25 mouse cellular contexts compared by ENCODE assay signal in genomic region chr9:71951926-71952325, GRCm38 (mm10).
"Had no signal": no experiment of that assay in that cellular context is flagged by ENCODE, and none has a peak within 500 bp of the region (broad histone marks: within the 10 kb centered on the region; RNA-seq: fewer than 3 reads in every experiment).

No protein-coding gene starts in this region.

- H3K4me2 ChIP-seq: heart, embryonic 12.5 days; hindbrain, embryonic 12.5 days; hindbrain, embryonic 14.5 days; intestine, embryonic 15.5 days; limb, embryonic 13.5 days; limb, embryonic 15.5 days; liver, embryonic 12.5 days had no signal

- H3K27ac ChIP-seq: heart, embryonic 10.5 days; hindbrain, embryonic 10.5 days; hindbrain, embryonic 12.5 days; hindbrain, embryonic 14.5 days; intestine, embryonic 15.5 days; left cerebral cortex, adult 2 months; limb, embryonic 13.5 days; limb, embryonic 15.5 days had no signal

- H3K9ac ChIP-seq: heart, embryonic 12.5 days; hindbrain, embryonic 12.5 days; hindbrain, embryonic 14.5 days; intestine, embryonic 15.5 days; limb, embryonic 13.5 days; limb, embryonic 15.5 days; liver, embryonic 12.5 days had no signal

- H3K4me1 ChIP-seq: limb, embryonic 15.5 days had no signal

- H3K27me3 ChIP-seq: heart, embryonic 12.5 days; hindbrain, embryonic 12.5 days; intestine, embryonic 15.5 days; limb, embryonic 13.5 days; limb, embryonic 15.5 days; liver, embryonic 12.5 days had no signal

- H3K9me3 ChIP-seq: heart, embryonic 10.5 days; heart, embryonic 12.5 days; hindbrain, embryonic 10.5 days; hindbrain, embryonic 12.5 days; intestine, embryonic 15.5 days; limb, embryonic 13.5 days; limb, embryonic 15.5 days; liver, embryonic 12.5 days had no signal

- DNase-seq: gastrocnemius, adult 2 months; gastrocnemius, postnatal 10 days; gastrocnemius, postnatal 25 days; heart, postnatal 10 days; heart, postnatal 4 days; kidney, adult 18-20 months; kidney, adult 8-10 months; kidney, postnatal 10 days; kidney, postnatal 25 days; kidney, postnatal 4 days; left cerebral cortex, postnatal 4 days had no signal

- H3K36me3 ChIP-seq: hindbrain, embryonic 12.5 days; intestine, embryonic 15.5 days; limb, embryonic 15.5 days had no signal

- H3K4me3 ChIP-seq: gastrocnemius, adult 2 months; heart, embryonic 10.5 days; heart, embryonic 12.5 days; hindbrain, embryonic 10.5 days; hindbrain, embryonic 12.5 days; intestine, embryonic 15.5 days; layer of hippocampus, adult 2 months; left cerebral cortex, adult 2 months; limb, embryonic 13.5 days; limb, embryonic 15.5 days; liver, embryonic 12.5 days had no signal

- ATAC-seq: hindbrain, embryonic 16.5 days; inflammation-experienced regulatory T-cells, adult 6 months; intestine, embryonic 15.5 days; intestine, postnatal 0 days had no signal
